Mouse (Mus musculus) testis, postnatal 14 days (tissue): ENCODE measurements around the gene Zfp646.
A peak's percentile ranks its signal among the peaks of the same experiment; 100 is the strongest.
"Not testable (repeated sequence)": the region's sequence is repeated elsewhere in the genome, so short reads cannot be mapped to it uniquely, and the experiment has no call there.

ENCODE experiments used
- DNase-seq: peaks from one replicate; pipeline ENCODE4 v3.0.0; 2021; ENCODE audit warnings: low spot score

Zfp646 gene

DNA sequence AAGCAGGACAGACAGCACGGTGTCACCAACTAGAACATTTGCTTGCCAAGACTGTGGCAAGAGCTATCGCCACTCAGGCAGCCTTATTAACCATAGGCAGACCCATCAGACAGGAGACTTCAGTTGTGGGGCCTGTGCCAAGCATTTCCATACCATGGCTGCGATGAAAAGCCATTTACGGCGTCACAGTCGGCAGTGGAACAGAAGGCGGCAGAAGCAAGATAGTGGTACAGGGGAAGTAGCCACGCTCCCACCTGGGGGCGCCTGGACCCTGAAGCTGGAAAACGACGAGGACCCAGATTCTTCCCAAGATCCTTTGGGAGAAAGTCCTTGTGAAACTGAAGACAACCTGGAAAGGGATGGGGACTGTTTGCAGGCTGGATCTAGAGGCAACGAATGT is 4.4 kb downstream of the Zfp646 start:
- DNase-seq = no peak

- peak; percentile 73 for DNase-seq
Measured at GRCm38 (mm10) chr7:127885951-127886350, 9.9 kb downstream of the Zfp646 start.

- DNase-seq = no peak
Measured at GRCm38 (mm10) chr7:127886551-127886950, 10.5 kb downstream of the Zfp646 start.

DNA sequence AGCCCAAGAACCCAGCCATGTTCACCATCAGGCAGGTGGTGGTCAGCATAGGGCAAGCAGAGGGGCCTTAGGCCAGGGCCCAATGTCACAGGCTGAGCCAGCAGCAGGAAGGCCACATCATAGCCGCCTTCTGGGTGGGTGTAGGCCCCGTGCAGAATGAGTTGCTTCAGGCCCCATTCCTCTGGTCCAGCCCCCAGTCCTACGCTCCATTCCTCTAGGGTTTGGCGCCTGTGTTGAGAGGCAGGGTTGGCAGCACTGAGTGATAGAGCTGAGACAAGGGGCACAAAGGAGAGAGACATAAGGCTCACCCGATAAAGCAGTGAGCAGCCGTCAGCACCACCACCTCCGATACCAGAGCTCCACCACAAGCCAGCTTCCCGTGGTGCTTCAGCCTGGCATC is 11.2 kb downstream of the Zfp646 start:
- no peak for DNase-seq

DNA sequence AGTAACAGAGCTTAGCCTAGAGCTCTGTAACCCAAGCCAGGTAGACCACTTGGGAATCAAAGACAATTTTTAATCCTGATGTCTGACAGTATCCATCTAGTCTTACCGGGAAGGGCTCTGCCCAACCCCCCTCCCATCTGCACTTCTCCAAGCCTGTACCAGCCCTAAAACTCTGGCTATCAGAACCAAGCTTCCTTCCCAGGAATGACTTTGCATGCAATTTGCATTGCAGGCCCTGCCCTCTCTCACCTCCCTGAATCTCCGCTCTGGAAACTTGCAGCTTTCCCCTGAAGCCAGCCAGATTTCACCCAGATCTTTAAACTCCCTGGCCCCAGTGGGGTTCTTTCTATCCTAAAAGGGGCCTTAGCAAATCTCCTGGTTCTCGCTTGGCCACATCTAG is 11.8 kb downstream of the Zfp646 start:
- DNase-seq = no peak

GRCm38 (mm10) chr7:127888821-127889220 is 12.8 kb downstream of the Zfp646 start:
- DNase-seq = no peak

DNA sequence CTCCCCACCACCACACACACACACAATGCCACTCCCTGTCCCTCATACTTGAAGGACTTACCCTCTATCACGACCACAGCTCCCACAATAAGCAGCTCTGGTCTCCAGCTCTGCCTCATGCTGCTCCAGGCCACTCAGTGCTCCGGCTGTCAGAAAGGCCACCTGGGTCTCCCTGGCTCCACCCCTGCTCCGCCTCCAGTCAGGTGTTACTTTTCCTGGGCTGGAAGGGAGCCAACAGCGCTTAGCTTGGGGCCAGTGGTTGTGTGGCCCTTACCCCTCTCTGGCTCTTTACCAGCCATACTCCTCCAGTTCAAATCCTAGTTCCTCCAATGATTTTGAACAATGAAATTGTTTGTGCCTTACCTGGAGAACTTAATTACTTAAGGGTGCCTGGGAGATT is 14.8 kb downstream of the Zfp646 start, which contains the start of gene Prss53:
Prss53 (minus strand) TSS at position 173 of the 400 bp plus-strand sequence.
- no peak for DNase-seq

GRCm38 (mm10) chr7:127894480-127894879 is 18.5 kb downstream of the Zfp646 start:
- DNase-seq = no peak

DNA sequence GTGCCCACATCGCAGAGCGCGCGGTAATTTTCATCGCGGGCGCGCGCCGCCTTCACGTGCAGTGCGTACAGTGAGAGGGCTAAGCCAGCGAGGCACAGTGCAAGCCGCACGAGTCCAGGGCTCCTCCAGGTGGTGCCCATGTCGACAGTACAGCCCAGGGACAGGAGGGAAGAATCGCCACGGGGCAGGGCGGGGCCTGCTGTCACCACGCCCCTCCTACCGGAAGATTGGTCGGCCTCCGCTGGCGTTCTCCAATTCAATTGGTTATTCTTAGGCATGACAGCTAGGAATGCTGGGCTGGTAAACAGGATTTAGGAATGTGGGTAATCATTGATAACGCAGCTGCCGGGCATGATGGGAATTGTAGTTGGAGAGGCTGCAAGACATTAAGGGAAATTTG is 19.4 kb downstream of the Zfp646 start, which contains the start of the genes Gm21974 and Vkorc1:
Gm21974 (minus strand) TSS at position 13 of the 400 bp plus-strand sequence.
Vkorc1 (minus strand) TSS at position 176 of the 400 bp plus-strand sequence.
- peak; percentile 95 for DNase-seq

- DNase-seq = not testable (repeated sequence)
Measured at GRCm38 (mm10) chr7:127895891-127896290, 19.9 kb downstream of the Zfp646 start.

GRCm38 (mm10) chr7:127896384-127896783 is 20.4 kb downstream of the Zfp646 start:
- peak; percentile 69 for DNase-seq

GRCm38 (mm10) chr7:127897542-127897941 is 21.5 kb downstream of the Zfp646 start:
- DNase-seq = no peak

GRCm38 (mm10) chr7:127898179-127898956 is 22.3 kb downstream of the Zfp646 start:
- DNase-seq = no peak

DNA sequence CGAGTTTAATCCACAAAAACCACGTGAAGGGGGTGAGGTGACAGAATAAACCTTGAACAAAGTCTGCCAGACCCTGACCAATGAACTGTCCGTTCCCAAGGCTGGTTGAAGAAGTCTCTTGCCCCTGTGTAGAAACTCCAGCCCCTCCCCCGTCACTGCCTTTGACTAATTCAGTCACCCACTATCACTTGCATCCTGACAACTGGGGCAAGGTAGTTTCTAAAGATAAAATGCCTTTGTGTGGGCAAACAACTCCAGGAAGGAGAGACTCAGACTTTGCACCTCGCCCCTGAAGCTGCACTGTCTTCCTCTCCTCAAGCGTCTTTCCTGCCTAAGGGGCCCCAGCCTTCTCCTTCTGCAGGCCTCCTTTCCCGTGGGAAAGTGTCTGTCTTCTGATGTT is 24.0 kb downstream of the Zfp646 start:
- DNase-seq = no peak

DNA sequence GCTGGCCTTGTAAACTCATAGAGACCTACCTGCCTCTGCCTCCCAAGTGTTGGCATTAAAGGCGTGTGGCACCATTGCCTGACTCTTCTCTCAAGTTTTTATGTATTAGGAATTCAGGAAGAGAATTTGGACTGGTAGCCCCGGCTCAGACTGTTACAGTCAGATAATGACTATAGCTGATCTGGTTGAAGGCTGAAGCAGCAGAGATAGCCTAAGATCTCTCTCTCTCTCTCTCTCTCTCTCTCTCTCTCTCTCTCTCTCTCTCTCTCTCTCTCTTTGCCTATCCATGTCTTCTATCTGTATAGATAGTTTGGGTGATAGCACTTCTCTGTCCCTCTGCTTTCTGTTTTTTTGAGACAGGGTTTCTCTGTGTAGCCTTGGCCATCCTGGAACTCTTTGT is 25.8 kb downstream of the Zfp646 start:
- no peak for DNase-seq

DNA sequence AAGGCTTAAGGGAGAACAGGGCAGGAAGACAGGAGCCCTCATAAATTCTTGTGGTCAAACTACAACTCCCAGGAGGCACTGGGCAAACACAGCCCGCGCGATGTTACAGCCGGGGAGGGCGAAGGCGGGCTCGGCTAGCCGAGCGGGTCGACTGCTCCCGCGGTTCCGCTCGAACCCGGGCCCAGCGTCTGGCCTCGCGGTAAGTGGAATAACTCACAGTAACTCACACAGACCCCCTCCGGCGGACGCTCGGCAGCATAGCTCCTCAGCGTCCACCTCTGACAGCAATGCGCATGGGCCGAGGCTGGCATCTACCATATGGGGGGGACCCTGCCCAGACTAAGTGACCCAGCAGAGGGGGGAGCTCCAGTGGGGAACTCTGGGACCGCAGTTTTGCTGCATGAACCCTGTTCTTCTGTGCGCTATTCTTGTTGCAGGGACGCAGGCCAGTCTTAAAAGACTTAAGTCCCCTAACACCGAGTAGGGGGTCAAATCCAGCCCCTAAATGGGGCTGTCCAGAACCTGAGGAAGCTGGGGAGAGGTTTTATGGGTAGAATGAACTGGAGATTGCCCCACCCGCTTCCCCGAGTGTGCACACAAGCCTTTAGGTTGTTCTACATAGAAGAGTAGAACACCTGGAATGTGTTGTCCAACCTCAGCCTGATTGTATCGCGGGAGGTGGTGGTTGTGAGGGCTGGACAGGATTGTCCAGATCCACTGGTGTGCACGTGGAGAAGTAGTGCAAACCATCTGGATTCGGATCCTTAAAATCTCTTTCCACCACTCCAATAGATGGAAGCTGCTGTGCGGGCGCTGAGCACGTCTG is 28.2 kb downstream of the Zfp646 start, which contains the start of gene Bckdk:
Bckdk (plus strand) TSS at position 112 of the 826 bp plus-strand sequence.
- DNase-seq = peak; percentile 82

DNA sequence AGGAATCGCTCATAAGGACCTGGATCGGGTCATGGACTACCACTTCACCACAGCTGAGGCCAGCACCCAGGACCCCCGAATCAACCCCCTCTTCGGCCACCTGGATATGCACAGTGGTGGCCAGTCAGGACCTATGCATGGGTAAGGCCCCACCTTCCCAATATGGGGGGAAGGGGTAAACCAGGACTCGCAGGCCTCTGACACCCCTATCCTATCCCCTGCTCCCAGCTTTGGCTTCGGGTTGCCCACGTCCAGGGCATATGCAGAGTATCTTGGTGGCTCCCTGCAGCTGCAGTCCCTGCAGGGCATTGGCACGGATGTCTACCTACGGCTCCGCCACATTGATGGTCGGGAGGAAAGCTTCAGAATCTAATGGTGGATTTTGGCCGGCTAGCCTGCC is 31.9 kb downstream of the Zfp646 start:
- DNase-seq = no peak

DNA sequence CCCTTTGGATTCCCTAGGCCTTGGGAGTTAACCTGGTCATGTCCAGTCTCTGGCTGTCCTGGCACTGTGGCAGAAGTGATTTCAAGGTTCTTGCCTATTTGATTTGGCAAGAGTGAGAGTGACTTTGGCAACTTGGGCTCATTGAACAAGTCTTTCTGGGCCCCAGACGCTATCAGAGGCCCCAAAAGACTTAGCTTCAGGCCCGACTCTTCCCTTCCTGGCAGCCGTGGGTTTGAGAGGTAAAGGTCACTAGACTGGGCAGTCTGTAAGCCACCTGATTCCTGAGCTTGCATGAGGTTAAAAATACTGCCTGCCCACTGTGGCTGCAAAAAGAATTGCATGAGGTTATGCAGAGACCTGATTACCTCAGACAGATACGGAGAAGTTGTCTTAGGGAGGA is 32.6 kb downstream of the Zfp646 start:
- DNase-seq = no peak

DNA sequence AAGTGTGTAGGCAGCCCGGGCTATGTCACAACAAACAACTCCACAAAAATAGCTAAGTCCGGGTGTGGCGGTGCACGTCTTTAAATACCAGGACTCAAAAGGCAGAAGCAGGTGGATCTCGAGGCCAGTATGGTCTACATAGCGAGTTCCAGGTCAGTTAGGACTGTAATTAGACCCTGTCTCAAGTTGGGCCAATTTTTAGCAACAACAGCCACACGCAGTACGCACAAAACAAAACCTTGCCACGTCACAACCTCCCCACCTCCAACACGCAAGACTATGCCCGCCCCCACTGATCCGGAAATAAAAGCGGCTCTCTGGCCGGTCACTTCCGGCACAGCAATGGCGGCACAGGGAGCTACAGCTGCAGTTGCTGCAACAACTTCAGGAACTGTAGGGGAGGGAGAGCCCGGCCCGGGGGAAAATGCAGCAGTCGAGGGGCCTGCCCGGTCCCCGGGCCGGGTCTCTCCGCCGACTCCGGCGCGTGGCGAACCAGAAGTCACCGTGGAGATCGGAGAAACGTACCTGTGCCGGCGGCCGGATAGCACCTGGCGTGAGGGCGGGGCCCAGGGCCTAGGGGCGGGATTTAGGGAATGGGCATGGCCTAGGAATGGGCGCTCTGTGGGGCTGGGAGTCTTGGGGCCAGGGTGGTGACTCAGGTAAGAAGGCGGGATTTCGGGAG is 36.3 kb downstream of the Zfp646 start, which contains the start of gene Kat8:
Kat8 (plus strand) TSS at position 327 of the 682 bp plus-strand sequence.
- peak; percentile 88 for DNase-seq

DNA sequence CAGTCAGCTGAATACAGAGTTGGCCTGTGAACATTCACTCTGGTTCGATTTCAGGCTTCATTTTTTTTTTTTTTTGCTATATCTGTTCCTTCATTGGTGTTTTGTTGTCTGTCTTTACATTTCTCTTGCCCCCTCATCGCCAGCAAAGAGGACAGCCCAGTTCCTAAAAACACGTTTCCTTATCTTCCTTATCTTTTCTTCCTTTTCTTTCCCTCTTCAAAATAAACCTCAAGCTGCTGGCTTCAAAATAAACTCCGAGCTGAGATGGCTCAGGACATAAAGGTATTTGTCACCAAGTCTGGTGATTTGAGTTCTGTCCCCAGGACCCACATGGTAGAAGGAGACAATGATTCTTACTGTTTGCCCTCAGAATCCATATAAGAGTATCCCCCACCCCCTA is 36.9 kb downstream of the Zfp646 start:
- DNase-seq = no peak

- DNase-seq = no peak
Measured at GRCm38 (mm10) chr7:127915293-127915692, 39.3 kb downstream of the Zfp646 start.

- DNase-seq = no peak
Measured at GRCm38 (mm10) chr7:127918203-127918602, 42.2 kb downstream of the Zfp646 start.
